Mouse (Mus musculus) heart, postnatal 10 days (tissue): ENCODE measurements around the gene Lin54. TPM values are rescaled to one million over a fixed set of nuclear protein-coding genes. Genes with fewer than 3 reads are reported as not detected.

Source experiments
- DNase-seq, 2 experiments: peaks; one replicate each; pipeline ENCODE4 v3.0.0; 2021
- intact Hi-C: fragments of 180-260 bp; cut with DNase I; formaldehyde crosslinking; loops from one replicate; pipeline ENCODE4 v1.15.1; 2025
- total RNA-seq, 2 experiments: library from RNA; stranded (reverse); gene quantifications; 2 replicates each; pipeline ENCODE4 v1.2.3; 2021

The Lin54 gene
- 10 to 100 TPM; 12.0 to 14.7 TPM for total RNA-seq

DNA sequence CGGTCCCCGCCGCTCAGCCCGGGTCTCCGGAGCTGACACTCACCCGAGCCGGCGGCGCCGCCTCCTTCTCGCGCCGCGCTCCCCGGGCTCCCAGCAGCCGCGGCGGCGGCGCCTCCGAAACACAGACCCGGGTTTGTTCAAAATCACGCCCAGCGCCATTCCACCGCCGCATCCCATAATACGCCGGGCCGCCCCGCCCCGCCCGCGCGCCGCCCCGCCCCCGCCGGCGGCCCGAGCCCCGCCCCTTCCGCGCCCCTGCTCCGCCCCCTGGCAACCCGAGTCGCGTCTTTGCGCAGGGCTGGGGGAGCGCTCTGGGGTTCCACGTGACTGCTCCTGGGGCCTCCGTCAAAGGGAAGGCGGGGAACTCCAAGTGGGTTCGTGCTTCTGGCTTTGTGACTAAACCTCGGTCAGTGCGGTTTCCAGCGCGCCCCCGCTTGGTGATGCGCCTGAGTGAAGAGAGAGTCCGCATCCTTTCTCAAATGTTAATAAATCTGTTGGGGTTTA, at the start of gene Lin54:
Gene Lin54, minus strand, starts transcription at position 182 of the 504 bp plus-strand sequence.
- intact Hi-C loops, result no loop called here
- DNase-seq, result peak; percentile 88 to 90

DNA sequence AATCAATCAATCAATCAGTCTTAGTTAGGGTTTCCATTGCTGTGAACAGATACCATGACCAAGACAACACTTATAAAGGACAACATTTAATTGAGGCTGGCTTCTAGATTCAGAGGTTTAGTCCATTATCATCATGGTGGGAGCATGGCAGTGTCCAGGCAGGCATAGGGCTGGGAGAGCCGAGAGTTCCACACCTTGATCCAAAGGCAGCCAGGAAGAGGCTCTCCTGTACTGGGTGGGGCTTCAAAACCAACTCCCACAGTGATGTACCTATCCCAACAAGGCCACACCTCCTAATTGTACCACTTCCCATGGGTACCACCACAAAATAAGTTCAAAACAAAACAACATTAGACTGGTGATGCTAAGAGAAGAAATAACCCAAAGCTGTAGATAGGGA, 49.7 kb upstream of the Lin54 start:
- intact Hi-C loops, result no loop called here
- DNase-seq, result no peak

DNA sequence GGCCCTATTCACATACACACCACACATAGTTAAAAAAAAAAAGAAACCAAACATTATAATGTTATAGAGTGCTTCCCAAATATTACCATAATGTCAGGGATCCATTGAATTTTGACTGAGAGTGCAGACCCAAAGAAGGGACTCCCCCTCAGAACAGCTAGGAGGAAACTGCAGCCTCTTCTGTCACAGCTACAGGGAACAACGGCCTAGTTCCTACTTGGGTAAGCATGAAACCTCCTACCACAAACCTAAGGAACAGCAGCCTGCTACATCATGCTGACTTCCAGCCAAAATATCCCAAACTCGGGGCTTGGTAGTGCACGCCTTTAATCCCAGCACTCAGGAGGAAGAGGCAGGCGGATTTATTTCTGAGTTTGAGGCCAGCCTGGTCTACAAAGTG, 48.9 kb upstream of the Lin54 start:
- intact Hi-C loops, result loop anchor here (10.0 kb wide), 2 partner anchors 235 to 365 kb away; no protein-coding TSS in a partner anchor
- DNase-seq, result no peak

DNA sequence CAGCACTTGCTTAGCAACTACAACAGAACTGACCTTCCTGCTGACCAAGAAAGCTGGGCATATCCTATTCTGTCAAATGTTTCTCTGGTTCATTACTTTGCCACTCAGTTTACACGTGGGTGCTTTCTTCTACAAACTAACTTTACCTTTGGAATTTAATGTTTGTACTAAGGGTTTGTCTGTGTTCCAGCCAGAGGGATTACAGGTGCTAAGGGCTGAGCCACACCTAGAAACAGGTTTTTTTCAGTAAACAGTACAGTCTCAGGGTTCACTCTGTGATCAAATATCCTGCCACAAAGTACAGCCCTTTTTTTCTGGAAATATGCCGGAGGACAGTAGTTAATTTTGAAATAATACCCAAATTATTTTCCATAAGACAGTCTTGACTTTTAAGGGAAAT, 47.8 kb upstream of the Lin54 start:
- no peak for DNase-seq
- intact Hi-C loops, result loop anchor here (10.0 kb wide), 2 partner anchors 237 to 367 kb away; no protein-coding TSS in a partner anchor

DNA sequence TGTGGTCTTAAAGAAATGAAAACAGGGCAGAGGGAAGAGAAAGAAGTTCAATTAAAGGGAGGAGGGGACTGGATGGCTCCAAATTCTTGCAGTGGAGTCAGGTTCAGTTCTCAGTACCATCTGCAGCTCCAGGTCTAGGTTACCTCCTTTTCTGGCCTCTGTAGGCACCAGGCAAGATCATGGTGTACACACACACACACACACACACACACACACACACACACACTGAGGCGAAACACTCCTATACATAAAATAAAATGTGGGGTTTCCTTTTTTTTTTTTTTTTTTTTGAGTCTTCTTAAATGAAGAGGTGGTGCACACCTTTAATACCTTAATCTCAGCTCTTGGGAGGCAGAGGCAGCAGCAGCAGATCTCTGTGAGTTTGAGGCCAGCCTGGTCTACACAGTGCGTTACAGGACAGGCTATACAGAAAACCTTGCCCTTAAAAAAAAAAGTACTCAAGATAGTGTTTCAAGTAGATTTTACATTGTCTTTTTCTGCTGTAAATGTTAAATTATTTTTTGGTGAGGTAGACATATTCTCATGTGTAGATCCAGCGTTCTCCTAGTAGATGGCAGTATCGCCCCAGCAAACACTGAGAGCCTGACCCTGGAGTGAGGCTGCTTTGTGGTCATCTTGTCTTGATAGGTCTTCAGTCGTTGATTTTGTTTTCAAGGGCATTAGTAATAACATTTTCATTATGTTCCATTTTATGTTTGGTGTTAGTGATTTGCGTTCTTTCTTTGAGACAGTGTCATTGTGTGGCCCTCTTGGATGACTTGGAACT, 46.0 kb upstream of the Lin54 start:
- DNase-seq, result peak in 1 of 2 experiments; percentile 8
- intact Hi-C loops, result loop anchor here (2.0 to 10.0 kb wide), 3 partner anchors 118 to 368 kb away; no protein-coding TSS in a partner anchor

DNA sequence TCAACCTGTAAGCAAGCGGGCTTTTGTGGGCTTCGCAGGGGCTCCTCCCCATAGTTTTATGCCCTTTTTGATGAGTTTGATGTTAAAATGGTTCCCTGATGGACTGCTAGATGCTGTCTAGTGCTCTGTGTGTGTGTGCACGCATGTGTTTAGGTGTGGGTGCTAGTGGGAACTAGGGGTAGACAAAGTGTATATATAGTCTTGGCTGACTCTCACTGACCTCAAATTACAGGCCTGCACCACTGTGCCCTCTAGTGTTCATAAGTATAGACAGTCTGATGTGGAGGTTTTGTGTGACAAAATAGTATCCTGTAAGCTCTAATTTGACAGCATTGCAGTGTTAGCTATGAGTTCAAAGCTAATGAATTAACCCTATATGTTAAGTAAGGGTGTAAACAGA, 36.2 kb upstream of the Lin54 start:
- intact Hi-C loops, result loop anchor here (5.0 kb wide), 1 partner anchor 164 kb away; no protein-coding TSS in a partner anchor
- DNase-seq, result peak; percentile 54 to 62

DNA sequence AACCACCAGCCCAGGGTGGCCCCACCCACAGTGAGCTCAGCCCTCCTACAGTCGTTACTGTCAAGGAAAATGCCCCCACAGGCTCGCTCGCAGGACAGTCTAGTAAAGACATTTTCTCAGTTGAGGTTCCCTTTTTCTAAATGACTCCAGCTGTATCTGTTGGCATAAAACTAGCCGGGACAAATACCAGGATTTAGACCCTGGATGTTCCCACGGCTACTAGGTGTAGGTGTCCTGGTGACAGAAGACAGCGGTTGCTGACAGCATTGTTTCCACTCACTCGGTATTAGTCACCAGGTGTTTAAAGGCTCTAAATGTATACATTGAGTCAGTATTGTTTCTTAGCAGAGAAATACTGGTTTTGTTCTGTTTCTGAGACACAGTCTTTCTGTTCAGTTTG, 35.4 kb upstream of the Lin54 start:
- DNase-seq, result no peak
- intact Hi-C loops, result loop anchor here (5.0 kb wide), 1 partner anchor 164 kb away; no protein-coding TSS in a partner anchor

DNA sequence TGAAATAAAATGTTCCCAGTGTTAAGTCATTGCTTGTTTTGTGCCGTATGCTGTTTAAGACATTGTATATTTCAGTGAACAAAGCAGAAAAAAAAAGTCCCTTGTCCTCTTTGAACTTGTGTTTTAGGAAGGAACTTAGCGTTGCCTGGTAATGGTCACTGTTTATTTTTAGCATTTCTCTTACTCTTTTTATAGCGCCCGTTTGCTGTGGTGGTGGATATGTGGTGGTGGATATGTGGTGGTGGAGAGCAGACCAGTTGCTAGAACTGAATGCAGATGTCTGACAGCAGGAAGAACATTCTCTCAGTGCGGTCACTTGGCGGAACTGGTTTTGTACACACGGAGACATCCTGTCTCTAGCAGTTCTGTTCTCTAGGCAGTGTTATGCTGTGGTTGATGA, 25.7 kb upstream of the Lin54 start:
- intact Hi-C loops, result loop anchor here (10.0 kb wide), 1 partner anchor 551 kb away; the partner anchor contains the start of genes 4930524J08Rik and Hnrnpd
- DNase-seq, result peak; percentile 59 to 61

DNA sequence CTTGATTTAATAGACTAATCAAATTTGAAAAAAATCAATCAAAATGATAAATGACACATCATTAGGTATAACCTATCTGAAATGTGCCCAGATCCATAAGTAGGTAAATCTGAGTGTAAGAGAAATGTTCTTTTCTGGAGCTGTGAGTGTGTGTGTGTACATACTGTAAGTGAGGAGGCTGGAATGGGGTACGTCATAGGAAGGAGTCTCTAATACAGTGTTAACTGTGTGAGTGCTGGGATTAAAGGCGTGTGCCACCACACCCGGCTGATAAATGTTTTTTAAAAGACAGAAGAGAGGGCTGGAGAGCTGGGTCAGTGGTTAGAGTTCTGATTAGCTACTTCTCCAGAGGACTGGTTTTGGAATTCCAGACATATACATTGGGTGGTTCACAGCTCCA, 25.2 kb upstream of the Lin54 start:
- intact Hi-C loops, result loop anchor here (10.0 kb wide), 1 partner anchor 551 kb away; the partner anchor contains the start of genes 4930524J08Rik and Hnrnpd
- DNase-seq, result peak in 1 of 2 experiments; percentile 10

DNA sequence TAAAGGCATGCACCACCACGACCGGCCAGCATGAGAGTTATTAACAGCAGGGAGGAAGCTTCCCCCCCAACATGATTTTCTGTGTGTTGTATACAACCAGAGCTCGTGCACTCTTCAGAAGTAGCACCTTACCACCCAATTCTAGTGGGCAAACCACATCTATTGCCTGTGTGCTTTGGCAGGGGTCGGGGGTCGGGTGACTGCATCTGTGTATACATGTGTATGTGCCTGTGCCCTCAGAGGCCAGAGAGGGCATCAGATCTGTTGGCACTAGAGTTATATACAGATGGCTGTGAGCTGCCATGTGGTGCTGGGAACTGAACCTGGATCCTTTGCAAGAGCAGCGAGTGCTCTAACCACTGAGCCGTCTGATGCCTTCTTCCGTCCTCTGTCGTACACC, 24.5 kb upstream of the Lin54 start:
- no peak for DNase-seq
- intact Hi-C loops, result loop anchor here (10.0 kb wide), 1 partner anchor 550 kb away; the partner anchor contains the start of genes 4930524J08Rik and Hnrnpd

DNA sequence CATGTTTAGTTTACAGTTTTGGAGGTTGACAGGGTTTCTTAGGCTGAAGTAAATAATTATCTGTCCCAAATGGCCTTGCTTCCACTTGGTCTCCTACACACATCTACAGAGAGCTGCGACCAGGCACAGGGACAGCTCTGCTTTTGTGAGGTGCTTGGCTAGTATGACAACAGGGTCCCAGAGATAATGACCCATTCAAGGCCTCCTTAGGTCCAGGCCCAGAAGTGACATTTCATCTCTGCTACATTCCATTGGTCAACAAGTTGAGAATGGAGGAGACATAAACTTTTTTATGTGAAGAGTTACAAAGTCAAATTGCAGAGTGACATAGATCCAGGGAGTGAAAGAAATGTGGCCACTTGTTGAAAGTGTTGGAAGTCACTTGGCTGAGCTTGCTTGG, 22.9 kb upstream of the Lin54 start:
- no peak for DNase-seq
- intact Hi-C loops, result loop anchor here (10.0 kb wide), 1 partner anchor 549 kb away; the partner anchor contains the start of genes 4930524J08Rik and Hnrnpd

DNA sequence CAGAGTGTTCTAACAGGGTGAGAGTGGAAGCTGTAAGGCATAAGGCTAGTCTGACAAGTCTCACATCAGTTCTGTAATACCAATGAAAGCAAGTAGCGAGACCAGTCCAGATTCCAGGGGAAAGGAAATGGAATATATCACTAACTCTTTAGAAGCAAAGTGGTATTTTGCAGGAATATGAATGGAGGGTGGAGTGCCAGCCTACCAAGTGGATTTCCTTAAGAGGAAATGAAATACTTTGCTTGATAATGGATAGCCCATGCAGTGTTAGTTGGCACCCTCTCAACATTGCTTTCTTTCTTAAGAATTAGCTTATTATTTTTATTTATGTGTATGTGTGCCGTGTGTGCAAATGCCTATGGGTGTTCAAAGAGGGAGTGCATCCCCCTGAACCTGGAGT, 19.8 kb upstream of the Lin54 start:
- DNase-seq, result no peak
- intact Hi-C loops, result loop anchor here (10.0 kb wide), 1 partner anchor 545 kb away; the partner anchor contains the start of genes 4930524J08Rik and Hnrnpd

DNA sequence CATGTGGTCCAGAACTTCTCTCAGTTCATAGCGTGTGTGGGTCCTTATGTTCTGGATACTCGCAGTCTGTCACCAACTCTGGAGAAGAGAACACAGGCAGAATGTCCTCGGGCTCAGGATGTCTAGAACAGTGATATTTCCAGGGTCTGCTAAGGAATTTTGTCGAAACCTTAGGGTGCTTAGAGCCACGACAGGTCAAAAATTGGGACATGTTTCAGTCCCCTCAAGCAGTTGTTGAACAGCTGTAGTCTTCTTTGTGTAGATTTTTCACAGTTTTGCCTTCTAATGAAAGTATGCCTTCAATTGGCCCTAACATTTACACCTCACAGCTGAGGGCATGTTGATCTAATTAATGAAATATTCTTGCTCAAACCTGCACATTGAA, 18.6 kb upstream of the Lin54 start:
- intact Hi-C loops, result loop anchor here (2.0 kb wide), 3 partner anchors 20 to 102 kb away; partner anchors contain the start of gene Sec31a
- no peak for DNase-seq

DNA sequence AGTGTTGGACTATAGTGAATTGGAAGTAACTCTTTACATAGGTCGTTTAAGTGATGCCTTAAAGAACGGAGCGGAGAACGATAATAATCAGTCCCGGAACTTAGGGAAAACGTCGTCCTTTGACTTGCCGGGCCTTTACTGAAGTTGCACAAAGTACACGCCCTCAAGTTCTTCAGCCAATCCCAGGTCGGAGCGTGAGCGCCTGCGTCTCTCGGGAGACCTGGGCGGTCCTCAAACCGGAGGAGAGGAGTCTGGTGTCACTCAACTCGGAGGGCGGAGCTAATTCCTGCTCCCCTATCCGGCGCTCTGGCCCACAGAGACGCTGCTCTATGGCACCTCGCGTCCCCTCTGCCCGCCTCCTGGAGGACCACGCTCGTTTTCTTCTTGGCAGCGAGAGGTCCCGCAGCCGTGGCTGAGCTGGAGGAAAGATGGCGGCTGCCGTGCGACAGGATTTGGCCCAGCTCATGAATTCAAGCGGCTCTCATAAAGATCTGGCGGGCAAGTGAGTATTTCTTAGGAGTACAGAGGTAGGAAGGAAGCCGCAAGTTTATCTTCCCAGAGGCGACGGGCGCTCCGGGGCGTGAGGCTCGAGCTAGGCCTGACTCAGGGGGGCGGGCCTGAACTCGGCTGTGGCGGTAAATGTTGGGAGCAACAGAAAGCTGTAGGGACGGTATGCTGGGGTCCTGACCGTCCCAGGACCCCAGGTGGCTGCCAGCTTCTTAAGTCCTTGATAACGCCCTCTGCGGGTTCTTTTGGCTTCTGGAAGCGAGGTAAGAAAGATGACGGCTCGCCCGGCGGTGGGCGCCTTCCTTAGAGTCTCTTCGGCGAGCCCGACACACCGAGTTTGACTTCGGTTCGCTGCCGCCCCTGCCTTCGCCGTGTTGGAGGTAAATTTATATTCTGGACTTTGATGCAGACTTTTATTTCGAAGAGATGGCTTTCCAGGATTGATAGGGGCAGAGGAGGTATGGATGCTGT, 17.9 kb upstream of the Lin54 start, which contains the start of gene Cops4:
Gene Cops4, plus strand, starts transcription at position 261 of the 978 bp plus-strand sequence.
- peak; percentile 98 to 99 for DNase-seq
- intact Hi-C loops, result loop anchor here (2.0 kb wide), 3 partner anchors 20 to 102 kb away; partner anchors contain the start of gene Sec31a

DNA sequence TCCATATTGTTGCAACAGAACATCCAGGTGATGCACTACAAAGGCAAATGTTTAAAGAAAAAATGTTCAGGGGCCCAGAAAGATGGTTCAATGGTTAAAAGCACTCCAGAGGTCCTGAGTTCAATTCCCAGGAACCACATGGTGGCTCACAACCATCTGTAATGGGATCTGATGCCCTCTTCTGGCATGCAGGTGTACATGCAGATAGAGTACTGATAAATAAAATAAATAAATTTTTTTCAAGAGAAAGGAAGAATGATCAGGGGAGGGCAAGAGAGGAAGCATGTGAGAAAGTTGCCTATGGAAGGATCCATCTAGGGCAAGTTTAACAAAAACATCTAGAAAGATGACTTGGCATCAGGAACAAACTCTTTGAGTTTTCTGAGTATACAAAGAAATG, 12.1 kb upstream of the Lin54 start:
- intact Hi-C loops, result no loop called here
- DNase-seq, result no peak

DNA sequence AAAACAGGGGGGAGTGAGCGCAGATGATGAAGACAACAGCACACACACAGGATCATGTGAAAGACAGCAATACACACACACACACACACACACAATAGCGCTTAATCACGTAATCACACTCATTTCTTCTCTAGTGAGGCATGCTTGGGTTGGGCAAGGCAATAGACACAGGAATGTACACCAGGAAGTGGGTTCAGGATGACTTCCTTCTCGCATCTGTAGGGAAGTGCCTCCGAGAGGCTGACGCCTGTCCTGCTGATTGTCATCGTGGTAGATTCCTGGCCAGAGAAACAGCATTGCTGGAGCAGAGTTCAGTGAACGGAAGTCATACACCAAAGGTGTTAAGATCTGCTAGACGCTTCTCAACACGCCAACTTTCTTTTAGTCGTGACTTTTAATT, 8.8 kb upstream of the Lin54 start:
- DNase-seq, result no peak
- intact Hi-C loops, result no loop called here

DNA sequence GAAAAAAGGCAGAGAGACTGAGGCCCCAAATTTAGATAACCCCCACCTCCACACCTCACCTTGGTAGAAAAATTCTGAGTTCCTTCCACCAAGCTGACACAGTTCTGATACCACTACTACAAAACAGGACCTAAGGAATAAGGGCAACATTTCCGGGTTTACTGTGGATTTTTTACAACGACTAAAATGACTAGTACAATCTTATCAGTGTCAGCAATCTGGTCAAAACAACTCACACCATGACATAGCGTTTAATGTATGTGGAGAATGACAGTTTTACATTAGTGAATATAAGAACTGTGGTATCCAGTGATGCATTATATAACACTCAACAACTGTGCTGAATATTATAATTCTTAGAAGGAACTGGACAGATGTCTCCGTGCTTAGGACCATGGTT, 828 bp upstream of the Lin54 start:
- intact Hi-C loops, result no loop called here

DNA sequence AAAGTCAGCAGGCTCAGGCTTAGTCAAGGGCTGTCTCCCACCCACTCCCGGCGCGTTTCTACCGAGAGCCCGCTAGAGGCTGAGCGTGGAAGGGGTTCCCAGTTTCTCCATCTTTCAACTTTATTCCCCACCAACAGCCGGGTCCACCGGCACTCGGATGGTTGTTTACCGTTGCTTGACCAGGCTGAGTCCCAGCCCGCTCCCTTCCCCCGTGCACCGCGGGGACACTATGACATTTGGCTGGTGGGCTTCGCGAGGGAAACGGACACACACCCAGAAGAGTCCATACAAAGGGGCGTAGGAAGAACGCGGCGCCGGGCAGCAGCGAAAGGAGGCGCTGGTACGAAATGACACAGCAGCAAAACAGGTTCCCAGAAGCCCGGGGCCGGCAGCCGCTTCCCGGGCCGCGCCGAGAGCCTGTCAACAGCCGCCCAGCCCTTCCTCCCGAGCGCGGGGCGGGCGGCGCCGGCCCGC, 571 bp downstream of the Lin54 start:
- intact Hi-C loops, result loop anchor here (2.0 to 5.0 kb wide), 3 partner anchors 19 to 83 kb away; partner anchors contain the start of genes Cops4 and Sec31a
- peak; percentile 24 to 39 for DNase-seq

More for the DNA sequence above, 828 bp upstream of the Lin54 start:
- DNase-seq, result no peak

DNA sequence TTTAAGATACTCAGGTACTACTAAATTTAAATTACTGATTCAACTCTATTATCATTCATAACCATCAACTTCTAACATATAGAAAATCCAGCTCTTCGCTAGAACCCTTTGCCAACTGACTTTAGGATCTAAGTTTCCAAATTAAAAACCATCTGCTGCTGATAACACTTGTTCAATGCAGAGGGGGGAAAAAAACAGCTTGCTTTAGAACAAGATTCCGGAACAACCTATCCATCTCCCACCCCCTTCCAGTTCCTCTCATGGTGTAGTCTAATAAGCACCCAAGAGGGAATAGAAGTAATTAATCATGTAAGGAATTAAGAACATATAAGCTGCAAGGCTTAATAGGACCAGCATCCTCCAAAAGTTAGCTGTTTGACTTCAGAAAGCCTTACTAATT, 1.2 kb downstream of the Lin54 start:
- intact Hi-C loops, result loop anchor here (2.0 to 5.0 kb wide), 3 partner anchors 20 to 82 kb away; partner anchors contain the start of genes Cops4 and Sec31a
- DNase-seq, result no peak
